Comparison of ENCODE assay signal across 15 mouse cellular contexts in the genomic region with DNA sequence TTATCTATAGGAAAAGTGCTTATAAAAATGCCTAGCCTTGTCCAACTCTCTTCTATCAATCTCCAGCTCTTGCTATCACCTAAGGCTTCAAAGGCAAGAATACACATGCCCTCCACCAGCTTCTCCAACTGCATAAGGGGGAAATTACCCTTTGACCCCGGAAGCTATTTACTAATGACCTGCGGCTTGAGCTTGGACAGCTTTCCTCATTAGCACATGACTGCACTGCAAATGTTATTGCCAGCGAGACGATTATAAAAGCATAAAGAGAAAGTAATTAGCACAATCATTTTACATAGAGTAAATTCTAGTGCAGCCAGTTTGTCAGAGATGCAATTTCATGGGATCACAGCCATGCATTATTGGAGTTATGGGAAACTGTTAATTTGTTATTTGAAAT.
"Had no signal": no experiment of that assay in that cellular context is flagged by ENCODE, and none has a peak within 500 bp of the region (broad histone marks: within the 10 kb centered on the region; RNA-seq: fewer than 3 reads in every experiment).

No protein-coding gene starts in this region.

- ATAC-seq: hindbrain, embryonic 16.5 days; intestine, embryonic 15.5 days; lung, postnatal 0 days had no signal

- H3K27me3 ChIP-seq: intestine, embryonic 15.5 days; liver, embryonic 15.5 days; neural tube, embryonic 13.5 days; stomach, embryonic 15.5 days had no signal

- H3K9ac ChIP-seq: intestine, embryonic 15.5 days; liver, embryonic 15.5 days; neural tube, embryonic 13.5 days; stomach, embryonic 15.5 days had no signal

- H3K36me3 ChIP-seq: intestine, embryonic 15.5 days; liver, embryonic 15.5 days; neural tube, embryonic 13.5 days; stomach, embryonic 15.5 days had no signal

- H3K4me2 ChIP-seq: intestine, embryonic 15.5 days; liver, embryonic 11.5 days; liver, embryonic 15.5 days; neural tube, embryonic 13.5 days; stomach, embryonic 15.5 days had no signal

- DNase-seq: kidney, postnatal 4 days; left cerebral cortex, postnatal 4 days; lung, adult 2 months; lung, postnatal 36 days; midbrain, embryonic 14.5 days; thymus, adult 2 months; thymus, postnatal 25 days had no signal

- H3K4me3 ChIP-seq: intestine, embryonic 15.5 days; layer of hippocampus, adult 2 months; liver, embryonic 15.5 days; neural tube, embryonic 13.5 days; stomach, embryonic 15.5 days had no signal

- H3K4me1 ChIP-seq: intestine, embryonic 15.5 days; liver, embryonic 15.5 days; neural tube, embryonic 13.5 days; stomach, embryonic 15.5 days had no signal

- H3K27ac ChIP-seq: intestine, embryonic 15.5 days; layer of hippocampus, adult 2 months; liver, embryonic 15.5 days; neural tube, embryonic 13.5 days; stomach, embryonic 15.5 days had no signal

- H3K9me3 ChIP-seq: intestine, embryonic 15.5 days; liver, embryonic 15.5 days; neural tube, embryonic 13.5 days; stomach, embryonic 15.5 days had no signal
